Mouse (Mus musculus) brain, embryonic 14.5 days (tissue): ENCODE results near the gene Gm21983. TPM values are rescaled to one million over a fixed set of nuclear protein-coding genes. Genes with fewer than 3 reads are reported as not detected.

ENCODE experiments used
- DNase-seq: peaks from one replicate; pipeline ENCODE4 v3.0.0-alpha.2; 2011; ENCODE audit warnings: low read depth
- CTCF ChIP-seq: fragments of 200-500 bp; IDR thresholded peaks from 2 replicates; pipeline ENCODE4 v1.5.1; 2012; ENCODE audit warnings: inconsistent platforms, mild to moderate bottlenecking, moderate library complexity, borderline replicate concordance; ENCODE audit not compliant: insufficient read depth, insufficient read length; ENCODE audit errors: extremely low read depth
- POLR2A ChIP-seq: fragments of 200-500 bp; IDR thresholded peaks from 2 replicates; pipeline ENCODE4 v1.6.1; 2012; ENCODE audit warnings: mild to moderate bottlenecking, inconsistent platforms, borderline replicate concordance; ENCODE audit not compliant: poor library complexity, insufficient read depth, insufficient read length, severe bottlenecking; ENCODE audit errors: extremely low read depth
- polyA plus RNA-seq: library from polyadenylated mRNA; depleted of rRNA; stranded (reverse); fragments of >200 nt; gene quantifications from 2 replicates; pipeline ENCODE4 v1.2.3, GENCODE M21; 2012

Gene Gm21983
- polyA plus RNA-seq, 1 experiment = not detected

DNA sequence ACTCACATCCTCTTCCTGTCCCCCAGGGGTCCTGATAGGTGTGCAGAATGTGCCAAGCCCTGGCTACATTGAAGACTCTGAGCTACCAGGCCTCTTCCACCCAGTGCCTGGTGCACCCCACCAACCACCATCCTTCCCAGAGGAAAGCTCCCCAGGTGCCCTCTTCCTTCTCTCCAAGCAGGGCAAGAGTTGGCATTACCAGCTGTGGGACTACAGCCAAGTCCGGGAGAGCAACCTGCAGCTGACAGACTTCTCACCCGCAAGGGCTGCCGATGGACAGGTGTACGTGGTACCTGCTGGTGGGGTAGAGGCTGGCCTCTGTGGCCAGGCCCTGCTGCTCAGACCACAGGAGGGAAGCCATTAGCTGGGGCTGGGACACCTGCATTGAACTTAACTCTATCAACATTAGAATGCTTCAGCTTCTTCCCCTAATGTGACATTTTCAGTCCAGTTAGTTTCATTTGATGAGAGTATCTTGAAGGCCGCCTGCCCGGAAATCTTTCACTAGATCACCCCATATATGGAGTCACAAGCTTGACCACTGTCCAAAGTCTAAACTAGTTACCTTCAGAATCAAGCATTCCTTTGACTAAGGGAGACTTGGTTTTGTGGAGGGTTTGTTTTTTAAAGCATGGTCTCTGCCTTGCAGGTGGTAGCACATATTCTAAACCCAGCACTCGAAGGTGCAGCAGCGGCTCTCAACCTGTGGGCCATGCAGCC is 23.0 kb upstream of the Gm21983 start:
- no peak for TF ChIP-seq CTCF
- DNase-seq = no peak

DNA sequence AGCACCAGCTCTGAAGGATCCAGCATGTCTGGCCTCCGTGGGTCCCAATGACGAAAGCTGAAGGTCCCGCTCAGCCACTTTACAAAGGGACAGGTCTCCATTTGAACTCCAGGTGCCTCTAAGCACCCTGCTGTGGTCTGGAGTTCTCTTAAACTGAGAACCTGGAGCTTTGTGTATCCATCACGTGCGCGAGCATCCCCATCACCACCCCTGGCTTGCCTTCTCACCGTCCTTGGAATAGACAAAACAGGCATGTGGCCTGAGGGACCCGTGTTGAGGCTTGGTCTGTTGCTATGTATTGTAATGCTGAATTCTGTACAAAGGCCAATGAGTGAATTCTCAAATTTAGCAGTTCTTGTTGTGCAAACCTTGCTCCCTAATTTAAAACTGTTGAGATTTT is 17.9 kb upstream of the Gm21983 start:
- DNase-seq = no peak
- TF ChIP-seq CTCF (no peak), POLR2A (no peak)

DNA sequence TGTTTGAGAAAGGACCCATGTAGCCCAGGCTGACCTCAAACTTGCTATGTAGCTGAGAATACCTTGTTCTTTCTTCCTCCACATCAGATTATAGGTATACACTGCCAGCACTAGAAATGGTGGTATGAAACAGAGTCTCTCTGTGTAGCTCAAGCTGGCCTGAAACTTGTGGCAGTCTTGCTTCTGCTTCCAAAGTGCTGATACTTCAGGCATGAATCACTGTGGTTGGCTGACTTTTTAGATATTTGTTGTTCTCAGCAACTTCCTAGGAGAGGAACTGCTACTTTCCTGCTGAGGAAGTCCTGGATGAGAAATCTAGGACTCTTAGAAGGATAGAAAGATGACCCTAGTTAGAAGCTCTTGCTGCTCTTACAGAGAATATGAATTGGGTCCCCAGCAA is 17.5 kb upstream of the Gm21983 start:
- TF ChIP-seq POLR2A (no peak), CTCF (no peak)

DNA sequence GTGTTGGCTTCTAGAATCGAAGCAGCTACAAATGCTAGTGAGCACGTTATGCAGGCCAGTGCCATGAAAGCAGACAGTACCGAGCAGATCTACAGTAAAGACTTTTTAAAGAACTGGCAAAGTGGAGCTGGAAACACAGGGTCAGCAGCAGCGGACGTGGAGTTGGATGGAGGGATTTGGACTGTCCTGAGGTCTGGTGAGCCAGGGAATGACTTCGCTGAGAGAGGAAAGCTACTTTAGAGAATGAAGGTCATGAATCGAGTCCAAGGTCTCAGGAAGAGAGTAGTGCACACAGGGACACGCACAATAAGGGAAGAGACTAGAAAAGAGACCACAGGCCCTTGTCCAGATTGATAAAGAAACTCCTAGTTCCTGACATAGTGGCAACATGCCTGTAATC is 16.7 kb upstream of the Gm21983 start:
- TF ChIP-seq CTCF (no peak), POLR2A (no peak)
- DNase-seq = no peak

More for the DNA sequence above, 17.5 kb upstream of the Gm21983 start:
- no peak for DNase-seq

DNA sequence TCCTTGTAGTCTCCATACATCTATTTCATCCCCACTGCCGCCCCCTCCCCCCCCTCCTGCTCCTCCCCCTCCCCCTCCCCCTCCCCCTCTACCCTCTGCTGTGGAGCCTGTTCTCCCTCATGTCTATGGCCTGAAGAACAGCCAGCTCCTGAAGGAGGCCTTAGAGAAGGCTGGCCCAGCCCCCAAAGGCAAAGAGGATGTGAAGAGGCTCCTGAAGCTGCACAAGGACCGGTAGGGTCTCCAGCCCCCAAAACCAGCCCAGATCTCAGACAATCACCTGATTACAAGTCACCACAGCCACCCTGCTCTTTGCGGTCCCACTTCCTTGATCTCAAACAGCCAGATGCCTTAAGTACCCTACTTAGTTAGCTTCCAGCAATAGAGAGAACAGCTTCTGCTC is 16.2 kb upstream of the Gm21983 start:
- TF ChIP-seq CTCF = no peak
- no peak for TF ChIP-seq POLR2A
- DNase-seq = no peak

DNA sequence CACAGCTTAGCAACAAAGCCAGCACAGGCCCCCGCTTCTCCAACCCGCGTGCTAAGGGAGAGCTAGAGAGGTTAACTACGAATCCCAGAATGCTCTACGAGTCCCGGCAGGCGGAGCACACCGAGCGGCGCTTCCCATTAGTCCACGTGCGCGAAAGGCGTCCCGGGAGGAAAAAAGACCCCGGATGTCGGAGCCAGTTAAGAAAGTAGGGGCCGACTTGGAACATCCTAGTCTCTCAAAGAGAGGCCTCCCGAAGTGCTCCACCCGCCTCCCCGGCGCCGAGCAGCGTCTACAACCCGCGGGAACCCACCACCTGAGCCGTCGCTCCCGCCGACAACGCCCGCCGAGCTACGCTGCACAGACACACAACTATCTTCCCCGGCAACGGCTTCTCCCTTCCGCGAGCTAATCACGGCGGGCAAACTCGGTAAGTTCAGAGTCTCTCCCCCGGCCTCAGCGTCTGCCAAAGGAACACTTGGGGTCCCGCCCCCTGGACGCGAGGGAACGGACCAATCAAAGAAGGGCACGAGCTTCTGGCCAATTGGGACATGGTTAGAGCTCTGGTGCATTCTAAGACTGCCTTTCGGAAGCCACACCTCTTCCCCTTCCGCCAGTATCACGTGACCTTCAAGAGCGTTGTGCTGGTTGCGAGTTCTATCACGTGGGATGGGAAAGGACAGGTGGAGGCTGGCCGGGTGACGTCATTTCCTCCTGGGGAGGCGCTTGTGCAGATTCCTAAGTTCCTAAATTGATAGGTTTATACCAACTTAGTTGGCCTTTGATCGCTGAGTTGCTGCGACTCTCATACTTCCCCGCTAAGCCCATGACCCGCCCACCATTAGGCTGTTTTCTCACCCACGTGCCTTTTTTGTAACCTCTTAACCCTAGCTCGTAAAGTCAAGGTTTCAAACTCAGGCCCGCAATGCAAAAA is 15.1 kb upstream of the Gm21983 start, which contains the start of the genes BC024978 and Snrpa:
BC024978 (plus strand) TSS at position 101 of the 931 bp plus-strand sequence.
Snrpa (minus strand) TSS at position 591 of the 931 bp plus-strand sequence.
- DNase-seq = peak; percentile 100
- no peak for TF ChIP-seq CTCF
- peak; percentile 35; the same call in 1 of the 2 replicates for TF ChIP-seq POLR2A

DNA sequence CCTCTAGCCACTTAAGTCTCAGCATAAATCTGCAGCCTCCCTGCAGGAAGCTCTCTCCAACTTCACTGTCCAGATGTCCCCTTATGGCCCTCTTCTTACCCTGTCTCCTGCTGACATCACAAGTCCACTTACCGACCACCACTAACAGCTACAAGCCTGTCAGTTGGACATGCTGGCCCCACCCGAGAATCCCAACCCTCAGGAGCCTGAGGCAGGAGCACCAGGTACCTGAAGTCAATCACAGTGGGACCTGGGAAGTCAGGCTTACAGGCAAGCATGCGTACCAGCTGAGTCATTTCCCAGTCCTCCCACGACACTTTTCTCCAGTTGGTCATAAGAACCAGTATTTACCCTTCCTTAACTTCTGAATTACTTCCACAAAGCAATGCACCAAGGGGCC is 12.8 kb upstream of the Gm21983 start:
- no peak for TF ChIP-seq CTCF
- TF ChIP-seq POLR2A = no peak
- no peak for DNase-seq

DNA sequence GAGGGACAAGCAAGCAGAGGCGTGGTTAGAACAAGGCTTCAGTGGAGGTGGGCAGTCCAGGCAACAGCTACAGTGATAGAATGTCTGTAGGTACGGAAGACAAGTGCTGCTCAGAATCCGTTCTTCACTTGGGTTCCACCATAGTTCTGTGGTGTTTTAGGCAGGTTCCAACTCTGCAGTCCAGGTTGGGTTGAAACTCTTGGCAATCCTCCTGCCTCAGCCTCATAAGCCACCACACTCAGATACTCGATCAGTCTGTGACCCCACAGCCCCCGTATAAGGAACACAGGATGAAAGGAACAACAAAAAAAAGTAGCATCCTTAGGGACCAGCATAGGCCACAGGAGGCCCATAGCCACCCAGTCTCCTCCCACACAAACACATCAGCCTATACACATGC is 11.5 kb upstream of the Gm21983 start:
- TF ChIP-seq CTCF (no peak), POLR2A (no peak)
- no peak for DNase-seq

DNA sequence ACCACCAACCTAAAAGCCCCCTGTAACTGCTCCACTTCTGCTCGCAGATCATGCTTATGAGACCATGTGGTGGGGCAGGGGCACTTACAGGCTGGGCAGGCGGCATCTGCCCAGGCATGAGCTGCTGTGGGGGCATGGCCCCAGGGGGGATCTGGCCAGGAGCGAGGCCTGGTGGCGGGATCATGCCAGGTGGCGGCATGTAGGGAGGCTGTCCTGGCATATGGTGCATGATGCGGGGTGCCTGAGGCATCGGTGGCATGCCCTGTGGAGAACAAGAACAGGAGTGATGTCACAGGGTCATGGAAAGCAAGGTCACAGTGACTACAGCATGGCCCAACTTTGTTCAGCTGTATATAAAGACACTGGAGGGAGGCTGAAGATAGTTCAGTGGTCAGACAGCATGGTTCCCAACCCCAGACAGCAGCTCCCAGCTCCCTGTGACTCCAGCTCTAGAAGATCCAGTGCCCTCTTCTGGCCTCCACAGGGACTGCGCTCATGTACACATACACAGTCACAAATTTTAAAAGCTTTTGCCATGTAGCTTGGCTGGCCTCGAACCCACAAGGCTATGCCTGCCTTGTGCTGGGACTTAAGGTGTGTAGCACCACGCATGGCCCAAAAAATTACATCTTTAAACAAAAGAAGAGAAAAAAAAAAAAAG is 8.5 kb upstream of the Gm21983 start:
- TF ChIP-seq POLR2A (no peak), CTCF (peak; percentile 36; the same call in 1 of the 2 replicates)
- DNase-seq = no peak

DNA sequence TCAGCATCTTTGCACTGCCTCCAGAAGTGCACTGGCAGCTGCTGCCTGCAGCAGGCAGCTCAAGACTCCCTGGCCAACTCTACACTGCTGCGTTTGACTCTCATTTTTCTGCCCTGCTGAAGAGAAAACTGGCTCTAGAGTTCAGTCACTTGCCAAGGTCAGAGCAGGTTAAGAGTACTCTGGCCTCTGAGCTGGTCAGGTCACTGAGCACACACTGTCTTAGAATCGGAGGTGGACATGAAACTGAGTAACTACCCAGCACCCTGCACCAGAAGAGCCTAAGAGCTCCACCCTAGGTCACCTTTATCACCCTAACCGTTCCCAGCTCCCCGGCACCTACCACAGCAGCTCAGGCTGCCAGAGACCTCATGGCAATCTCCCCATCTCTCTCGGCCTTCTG is 5.1 kb upstream of the Gm21983 start:
- DNase-seq = no peak
- TF ChIP-seq POLR2A = no peak
- TF ChIP-seq CTCF = no peak

DNA sequence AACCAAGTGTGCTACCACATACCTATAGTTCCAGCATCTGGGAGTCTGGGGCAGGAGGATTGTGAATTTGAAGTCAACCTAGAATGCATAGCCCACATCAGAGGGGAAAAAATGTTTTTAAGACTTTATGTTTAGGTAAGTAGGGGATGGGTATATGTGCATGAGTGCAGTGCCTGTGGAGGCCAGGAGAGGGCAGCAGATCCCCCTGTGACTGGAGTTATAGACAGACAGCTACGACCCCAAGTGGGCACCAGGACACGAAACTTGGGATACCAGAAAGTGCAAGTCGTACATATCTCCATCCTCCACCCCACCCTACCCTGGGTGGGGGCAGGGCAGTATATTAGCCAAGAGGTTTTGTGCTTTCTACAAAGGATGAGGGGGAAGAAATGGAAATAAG is 4.1 kb upstream of the Gm21983 start:
- DNase-seq = peak; percentile 40

DNA sequence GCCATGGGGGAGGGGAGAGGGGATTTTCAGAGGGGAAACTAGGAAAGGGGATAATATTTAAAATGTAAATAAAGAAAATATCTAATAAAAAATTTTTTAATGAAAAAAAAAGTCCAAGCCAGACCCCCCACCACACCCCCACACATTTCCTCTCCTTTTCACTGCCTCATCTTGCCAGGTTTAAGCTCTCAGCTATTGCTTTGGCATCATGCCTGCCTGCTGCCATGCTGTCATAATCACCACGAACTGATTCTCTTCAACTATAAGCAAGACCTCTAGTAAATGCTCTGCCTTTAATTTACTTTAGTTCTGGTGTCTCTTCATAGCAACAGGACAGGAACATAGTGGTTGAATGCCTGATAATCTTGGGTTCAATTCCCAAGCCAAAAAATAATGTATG is 1.6 kb upstream of the Gm21983 start:
- DNase-seq = peak; percentile 42
- no peak for TF ChIP-seq POLR2A
- TF ChIP-seq CTCF = no peak

More for the DNA sequence above, 4.1 kb upstream of the Gm21983 start:
- TF ChIP-seq POLR2A (no peak), CTCF (peak; percentile 73)

DNA sequence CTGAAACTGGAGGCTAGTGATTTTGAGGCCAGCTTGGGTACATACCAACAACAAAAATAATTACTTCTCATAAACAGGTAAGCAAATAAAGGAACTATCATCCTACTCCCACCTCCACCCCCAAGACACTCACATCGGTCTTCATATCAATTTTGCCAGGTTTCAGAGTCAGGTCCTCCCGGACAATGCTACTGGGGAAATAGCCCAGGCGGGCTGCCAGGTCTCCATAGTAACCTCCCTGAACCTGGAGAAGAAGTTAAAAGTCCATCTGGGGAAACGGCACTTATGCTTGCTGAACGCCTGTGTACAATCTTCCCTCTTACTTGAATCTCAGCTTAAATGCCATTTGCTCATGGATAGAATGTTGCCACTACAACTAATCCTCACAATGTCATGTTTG is 850 bp downstream of the Gm21983 start:
- TF ChIP-seq POLR2A = no peak
- no peak for TF ChIP-seq CTCF
- peak; percentile 55 for DNase-seq
